In genomic region chr12:32998766-32999165, GRCm38 (mm10) we compare ENCODE assay signal across 18 mouse cellular contexts. TPM values are rescaled to one million over a fixed set of nuclear protein-coding genes. Genes with fewer than 3 reads are reported as not detected.
A peak's percentile ranks its signal among the peaks of the same experiment; 100 is the strongest.
DNase-seq lines count a peak whose midpoint lies in the region; ATAC-seq lines count a peak whose summit lies in the region.
"Had no signal": no experiment of that assay in that cellular context is flagged by ENCODE, and none has a peak within 500 bp of the region (broad histone marks: within the 10 kb centered on the region; RNA-seq: fewer than 3 reads in every experiment).

No protein-coding gene starts in this region.

- peak; percentile 45 to 51 for DNase-seq in spleen, postnatal 36 days (ENCODE audit: low spot score in 2 of 2)
- no peak for DNase-seq in spleen, adult 12 weeks (ENCODE audit: low spot score)
- DNase-seq in left cerebral cortex, postnatal 4 days: no peak
- DNase-seq in gastrocnemius, postnatal 10 days: no peak
- DNase-seq in c-Kit-positive CD71-positive TER-119-positive erythroid progenitor cells, embryonic 14.5 days (ENCODE audit: low spot score): no peak
- DNase-seq: adrenal gland, postnatal 10 days; cerebellum, adult 9-10 months; gastrocnemius, postnatal 25 days; heart, postnatal 36 days; kidney, adult 8-10 months; kidney, postnatal 14 days; liver, postnatal 0 days; lung, postnatal 14 days; midbrain, embryonic 14.5 days; thymus, postnatal 4 days had no signal

- intact Hi-C loops in left cerebral cortex, postnatal 4 days (cut with DNase I): no loop called here

- ATAC-seq in CD4-positive, CD25-positive, alpha-beta regulatory T cell, adult 4 months: peak; percentile 42
- peak; percentile 22 to 36; a peak in 1 of 4 replicates for ATAC-seq in hematopoietic stem cell, adult 5-6 weeks (replicated peaks in 1 of 2; ENCODE audit: insufficient read depth in 1 of 2, low FRiP score in 2 of 2, low TSS enrichment in 1 of 2, low read depth in 1 of 2, poor library complexity in 2 of 2, severe bottlenecking in 2 of 2)
- ATAC-seq: forebrain, embryonic 16.5 days; liver, postnatal 0 days had no signal

RNA-seq across cellular contexts. Expression of gene Sypl, which starts 45.1 kb away (rescaled TPM):
- 10 to 100 TPM; 69.7 to 85.3 TPM for polyA plus RNA-seq in CD4-positive, CD25-positive, alpha-beta regulatory T cell, adult 4 months (2017; shearing (Covaris generic))
- 83.2 and 85.5 TPM in 2 replicates for total RNA-seq in hematopoietic stem cell, adult 5-6 weeks (2017)
- 10 to 100 TPM; 32.2 TPM for total RNA-seq in left cerebral cortex, postnatal 4 days (2021)
- 100 to 1,000 TPM; 123 to 128 TPM for total RNA-seq in gastrocnemius, postnatal 10 days (2021)

Comparison
In these comparisons a context has a peak if more than half of its experiments do, and no peak if none do; other contexts are left out.
1. DNase-seq: peak in spleen, postnatal 36 days (2 of 2); none in spleen, adult 12 weeks (single experiment), left cerebral cortex, postnatal 4 days (single experiment), gastrocnemius, postnatal 10 days (single experiment) and c-Kit-positive CD71-positive TER-119-positive erythroid progenitor cells, embryonic 14.5 days (single experiment).